Comparison of ENCODE assay signal across 19 mouse cellular contexts in genomic region chr4:88179296-88179695, GRCm38 (mm10).
"Had no signal": no experiment of that assay in that cellular context is flagged by ENCODE, and none has a peak within 500 bp of the region (broad histone marks: within the 10 kb centered on the region; RNA-seq: fewer than 3 reads in every experiment).

No protein-coding gene starts in this region.

- H3K27me3 ChIP-seq: liver, embryonic 13.5 days; megakaryocyte, embryonic 14.5 days; stomach, embryonic 15.5 days had no signal

- H3K36me3 ChIP-seq: liver, embryonic 13.5 days; stomach, embryonic 15.5 days had no signal

- H3K4me3 ChIP-seq: layer of hippocampus, adult 2 months; left cerebral cortex, adult 2 months; liver, embryonic 13.5 days; megakaryocyte, embryonic 14.5 days; stomach, embryonic 15.5 days had no signal

- H3K9me3 ChIP-seq: liver, embryonic 13.5 days; megakaryocyte, embryonic 14.5 days; stomach, embryonic 15.5 days had no signal

- H3K27ac ChIP-seq: layer of hippocampus, adult 2 months; left cerebral cortex, adult 2 months; liver, embryonic 13.5 days; macrophage; stomach, embryonic 15.5 days had no signal

- H3K4me2 ChIP-seq: liver, embryonic 13.5 days; midbrain, embryonic 11.5 days; stomach, embryonic 15.5 days had no signal

- DNase-seq: kidney, adult 18-20 months; kidney, adult 9 months; kidney, postnatal 14 days; kidney, postnatal 4 days; layer of hippocampus, adult 9-11 months; liver, embryonic 13.5 days; lung, adult 2 months; lung, postnatal 14 days; midbrain, embryonic 14.5 days; right cerebral cortex, adult 18-20 months; right cerebral cortex, postnatal 14 days; spleen, adult 18-20 months; thymus, postnatal 25 days had no signal

- H3K4me1 ChIP-seq: liver, embryonic 13.5 days; stomach, embryonic 15.5 days had no signal

- H3K9ac ChIP-seq: liver, embryonic 13.5 days; stomach, embryonic 15.5 days had no signal
